Mouse (Mus musculus): ENCODE measurements around the gene Lmna. TPM values are rescaled to one million over a fixed set of nuclear protein-coding genes. Genes with fewer than 3 reads are reported as not detected.

Lmna gene
- polyA plus RNA-seq, 1 experiment from 2014 or later, result 59.7 TPM

GRCm38 (mm10) chr3:88526157-88527131, 16.7 kb upstream of the Lmna start:
- Histone ChIP-seq H3K27me3 (ENCODE audit: control insufficient read depth, insufficient read depth, low read depth, low read length) (no peaks in the 10 kb centered on the region), H3K36me3 (ENCODE audit: control insufficient read depth, insufficient read depth, low read length) (no peaks in the 10 kb centered on the region; the same call in 1 of the 2 replicates), H3K4me1 (ENCODE audit: control insufficient read depth, insufficient read depth, low read length) (peaks cover 46% of the 10 kb centered on the region), H3K9me3 (replicated peaks; ENCODE audit: control insufficient read depth, low read length, poor library complexity, severe bottlenecking) (no peaks in the 10 kb centered on the region), H3K4me2 (ENCODE audit: low read length) (peak overlapping the region; percentile 40), H3K4me3 (ENCODE audit: low read depth, low read length) (peak overlapping the region; percentile 7; the same call in 1 of the 2 replicates), H3K9ac (ENCODE audit: low read depth, low read length) (0 out of 2 replicates have a peak overlapping the region, but pooled peaks have one; percentile 37), H3K27ac (ENCODE audit: low read length) (no peak overlapping the region)
- ATAC-seq, result peak; percentile 76
- WGBS, result 33% methylated on average over 17 of the region's 17 CpGs

GRCm38 (mm10) chr3:88525021-88525420, 15.3 kb upstream of the Lmna start:
- H3K36me3 ChIP-seq (ENCODE audit: control insufficient read depth, insufficient read depth, low read length), result no peaks in the 10 kb centered on the region; the same call in 1 of the 2 replicates
- H3K9ac ChIP-seq (ENCODE audit: low read depth, low read length), result no peak overlapping the region
- no peaks in the 10 kb centered on the region for H3K27me3 ChIP-seq (ENCODE audit: control insufficient read depth, insufficient read depth, low read depth, low read length)
- no peak overlapping the region for H3K4me3 ChIP-seq (ENCODE audit: low read depth, low read length)
- ATAC-seq, result no peak
- no peak overlapping the region for H3K27ac ChIP-seq (ENCODE audit: low read length)
- peaks cover 40% of the 10 kb centered on the region for H3K4me1 ChIP-seq (ENCODE audit: control insufficient read depth, insufficient read depth, low read length)
- 93% methylated on average over 5 of the region's 5 CpGs for WGBS
- no peaks in the 10 kb centered on the region for H3K9me3 ChIP-seq (replicated peaks; ENCODE audit: control insufficient read depth, low read length, poor library complexity, severe bottlenecking)
- H3K4me2 ChIP-seq (ENCODE audit: low read length), result no peak overlapping the region

- no peak for ATAC-seq
- no peak overlapping the region for H3K27ac ChIP-seq (ENCODE audit: low read length)
- 90% methylated on average over 8 of the region's 8 CpGs for WGBS
- H3K4me3 ChIP-seq (ENCODE audit: low read depth, low read length), result no peak overlapping the region
- H3K36me3 ChIP-seq (ENCODE audit: control insufficient read depth, insufficient read depth, low read length), result no peaks in the 10 kb centered on the region; the same call in 1 of the 2 replicates
- no peaks in the 10 kb centered on the region for H3K27me3 ChIP-seq (ENCODE audit: control insufficient read depth, insufficient read depth, low read depth, low read length)
- no peaks in the 10 kb centered on the region for H3K9me3 ChIP-seq (replicated peaks; ENCODE audit: control insufficient read depth, low read length, poor library complexity, severe bottlenecking)
- no peak overlapping the region for H3K9ac ChIP-seq (ENCODE audit: low read depth, low read length)
- H3K4me1 ChIP-seq (ENCODE audit: control insufficient read depth, insufficient read depth, low read length), result peaks cover 21% of the 10 kb centered on the region
- H3K4me2 ChIP-seq (ENCODE audit: low read length), result no peak overlapping the region
Measured at GRCm38 (mm10) chr3:88523027-88523426, 13.3 kb upstream of the Lmna start.

- Histone ChIP-seq H3K27me3 (ENCODE audit: control insufficient read depth, insufficient read depth, low read depth, low read length) (no peaks in the 10 kb centered on the region), H3K27ac (ENCODE audit: low read length) (no peak overlapping the region), H3K9ac (ENCODE audit: low read depth, low read length) (no peak overlapping the region), H3K4me3 (ENCODE audit: low read depth, low read length) (no peak overlapping the region), H3K4me2 (ENCODE audit: low read length) (no peak overlapping the region), H3K36me3 (ENCODE audit: control insufficient read depth, insufficient read depth, low read length) (no peaks in the 10 kb centered on the region; the same call in 1 of the 2 replicates), H3K9me3 (replicated peaks; ENCODE audit: control insufficient read depth, low read length, poor library complexity, severe bottlenecking) (no peaks in the 10 kb centered on the region), H3K4me1 (ENCODE audit: control insufficient read depth, insufficient read depth, low read length) (peaks cover 12% of the 10 kb centered on the region)
- ATAC-seq, result no peak
- 28% methylated on average over 9 of the region's 9 CpGs for WGBS
Measured at GRCm38 (mm10) chr3:88521803-88522331, 12.1 kb upstream of the Lmna start.

GRCm38 (mm10) chr3:88521156-88521555, 11.4 kb upstream of the Lmna start:
- Histone ChIP-seq H3K36me3 (ENCODE audit: control insufficient read depth, insufficient read depth, low read length) (no peaks in the 10 kb centered on the region; the same call in 1 of the 2 replicates), H3K9me3 (replicated peaks; ENCODE audit: control insufficient read depth, low read length, poor library complexity, severe bottlenecking) (no peaks in the 10 kb centered on the region), H3K9ac (ENCODE audit: low read depth, low read length) (no peak overlapping the region), H3K27ac (ENCODE audit: low read length) (no peak overlapping the region), H3K4me2 (ENCODE audit: low read length) (no peak overlapping the region), H3K4me3 (ENCODE audit: low read depth, low read length) (no peak overlapping the region), H3K27me3 (ENCODE audit: control insufficient read depth, insufficient read depth, low read depth, low read length) (no peaks in the 10 kb centered on the region), H3K4me1 (ENCODE audit: control insufficient read depth, insufficient read depth, low read length) (peaks cover 6% of the 10 kb centered on the region)
- ATAC-seq, result no peak
- 91% methylated on average over 6 of the region's 6 CpGs for WGBS

GRCm38 (mm10) chr3:88520078-88520477, 10.3 kb upstream of the Lmna start:
- Histone ChIP-seq H3K9me3 (replicated peaks; ENCODE audit: control insufficient read depth, low read length, poor library complexity, severe bottlenecking) (no peaks in the 10 kb centered on the region), H3K4me3 (ENCODE audit: low read depth, low read length) (no peak overlapping the region), H3K27ac (ENCODE audit: low read length) (no peak overlapping the region), H3K36me3 (ENCODE audit: control insufficient read depth, insufficient read depth, low read length) (no peaks in the 10 kb centered on the region; the same call in 1 of the 2 replicates), H3K4me1 (ENCODE audit: control insufficient read depth, insufficient read depth, low read length) (no peaks in the 10 kb centered on the region), H3K27me3 (ENCODE audit: control insufficient read depth, insufficient read depth, low read depth, low read length) (no peaks in the 10 kb centered on the region), H3K9ac (ENCODE audit: low read depth, low read length) (no peak overlapping the region), H3K4me2 (ENCODE audit: low read length) (no peak overlapping the region)
- ATAC-seq, result no peak
- 78% methylated on average over 2 of the region's 2 CpGs for WGBS

- WGBS, result 90% methylated on average over 4 of the region's 4 CpGs
- Histone ChIP-seq H3K27ac (ENCODE audit: low read length) (no peak overlapping the region), H3K9ac (ENCODE audit: low read depth, low read length) (no peak overlapping the region), H3K9me3 (replicated peaks; ENCODE audit: control insufficient read depth, low read length, poor library complexity, severe bottlenecking) (no peaks in the 10 kb centered on the region), H3K4me1 (ENCODE audit: control insufficient read depth, insufficient read depth, low read length) (no peaks in the 10 kb centered on the region), H3K36me3 (ENCODE audit: control insufficient read depth, insufficient read depth, low read length) (no peaks in the 10 kb centered on the region; the same call in 1 of the 2 replicates), H3K4me2 (ENCODE audit: low read length) (no peak overlapping the region), H3K4me3 (ENCODE audit: low read depth, low read length) (no peak overlapping the region), H3K27me3 (ENCODE audit: control insufficient read depth, insufficient read depth, low read depth, low read length) (no peaks in the 10 kb centered on the region)
- ATAC-seq, result no peak
Measured at GRCm38 (mm10) chr3:88518411-88518810, 8.7 kb upstream of the Lmna start.

- Histone ChIP-seq H3K4me1 (ENCODE audit: control insufficient read depth, insufficient read depth, low read length) (peaks cover 7% of the 10 kb centered on the region; the same call in 1 of the 2 replicates), H3K4me3 (ENCODE audit: low read depth, low read length) (no peak overlapping the region), H3K4me2 (ENCODE audit: low read length) (no peak overlapping the region), H3K9me3 (replicated peaks; ENCODE audit: control insufficient read depth, low read length, poor library complexity, severe bottlenecking) (no peaks in the 10 kb centered on the region), H3K27me3 (ENCODE audit: control insufficient read depth, insufficient read depth, low read depth, low read length) (no peaks in the 10 kb centered on the region), H3K9ac (ENCODE audit: low read depth, low read length) (no peak overlapping the region), H3K27ac (ENCODE audit: low read length) (no peak overlapping the region), H3K36me3 (ENCODE audit: control insufficient read depth, insufficient read depth, low read length) (no peaks in the 10 kb centered on the region)
- ATAC-seq, result no peak
- 83% methylated on average over 2 of the region's 2 CpGs for WGBS
Measured at GRCm38 (mm10) chr3:88516407-88516806, 6.7 kb upstream of the Lmna start.

- peaks cover 14% of the 10 kb centered on the region for H3K4me1 ChIP-seq (ENCODE audit: control insufficient read depth, insufficient read depth, low read length)
- H3K9me3 ChIP-seq (replicated peaks; ENCODE audit: control insufficient read depth, low read length, poor library complexity, severe bottlenecking), result no peaks in the 10 kb centered on the region
- no peak overlapping the region for H3K9ac ChIP-seq (ENCODE audit: low read depth, low read length)
- ATAC-seq, result no peak
- 96% methylated on average over 2 of the region's 2 CpGs for WGBS
- H3K27me3 ChIP-seq (ENCODE audit: control insufficient read depth, insufficient read depth, low read depth, low read length), result no peaks in the 10 kb centered on the region
- no peak overlapping the region for H3K4me3 ChIP-seq (ENCODE audit: low read depth, low read length)
- H3K36me3 ChIP-seq (ENCODE audit: control insufficient read depth, insufficient read depth, low read length), result no peaks in the 10 kb centered on the region
- H3K4me2 ChIP-seq (ENCODE audit: low read length), result no peak overlapping the region
- no peak overlapping the region for H3K27ac ChIP-seq (ENCODE audit: low read length)
Measured at GRCm38 (mm10) chr3:88515095-88515386, 5.3 kb upstream of the Lmna start.
